Mouse (Mus musculus) monocyte, adult 5-6 weeks (primary cell): Measurements from ENCODE around the gene Nphp1. TPM values are rescaled to one million over a fixed set of nuclear protein-coding genes. Genes with fewer than 3 reads are reported as not detected.

ENCODE experiments used
- ATAC-seq: fragments of 153-309, 156-312 bp; replicated peaks from 2 replicates; pipeline ENCODE4 v1.8.0; 2017; ENCODE audit warnings: mild to moderate bottlenecking; ENCODE audit not compliant: low TSS enrichment, insufficient number of reproducible peaks, severe bottlenecking, poor library complexity, low FRiP score
- total RNA-seq: library from RNA; stranded (forward); fragments of 200-1000, 200-491, 200-594 nt; gene quantifications from 3 replicates; pipeline ENCODE4 v1.2.3, GENCODE M21; 2017

The Nphp1 gene
- total RNA-seq, 1 experiment from 2014 or later: not detected

- no peak for ATAC-seq
Observed at GRCm38 (mm10) chr2:127754113-127754512, 34.6 kb downstream of the Nphp1 start.

- no peak for ATAC-seq
Observed at GRCm38 (mm10) chr2:127751849-127752610, 36.7 kb downstream of the Nphp1 start.

GRCm38 (mm10) chr2:127749376-127749775 lies 39.3 kb downstream of the Nphp1 start:
- no peak for ATAC-seq

- no peak for ATAC-seq
Observed at GRCm38 (mm10) chr2:127748316-127748715, 40.4 kb downstream of the Nphp1 start.

DNA sequence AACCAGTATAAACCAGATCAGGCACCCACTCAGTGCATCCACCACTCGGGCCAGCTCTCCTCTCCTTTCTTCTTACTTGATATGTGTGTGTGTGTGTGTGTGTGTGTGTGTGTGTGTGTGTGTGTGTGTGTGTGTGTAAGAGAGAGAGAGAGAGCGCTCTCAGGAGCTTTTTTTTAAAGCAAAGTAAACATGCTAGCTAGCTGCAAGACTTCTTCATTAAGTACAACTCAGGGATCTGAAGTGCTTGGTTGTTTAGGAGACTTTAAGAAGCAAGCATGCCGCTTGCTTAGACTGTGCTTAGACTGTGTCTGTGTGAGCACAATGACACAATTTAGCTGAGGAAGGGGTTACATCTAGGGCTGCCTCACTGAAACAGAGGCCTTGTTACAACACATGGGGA lies 46.1 kb downstream of the Nphp1 start:
- ATAC-seq: no peak

DNA sequence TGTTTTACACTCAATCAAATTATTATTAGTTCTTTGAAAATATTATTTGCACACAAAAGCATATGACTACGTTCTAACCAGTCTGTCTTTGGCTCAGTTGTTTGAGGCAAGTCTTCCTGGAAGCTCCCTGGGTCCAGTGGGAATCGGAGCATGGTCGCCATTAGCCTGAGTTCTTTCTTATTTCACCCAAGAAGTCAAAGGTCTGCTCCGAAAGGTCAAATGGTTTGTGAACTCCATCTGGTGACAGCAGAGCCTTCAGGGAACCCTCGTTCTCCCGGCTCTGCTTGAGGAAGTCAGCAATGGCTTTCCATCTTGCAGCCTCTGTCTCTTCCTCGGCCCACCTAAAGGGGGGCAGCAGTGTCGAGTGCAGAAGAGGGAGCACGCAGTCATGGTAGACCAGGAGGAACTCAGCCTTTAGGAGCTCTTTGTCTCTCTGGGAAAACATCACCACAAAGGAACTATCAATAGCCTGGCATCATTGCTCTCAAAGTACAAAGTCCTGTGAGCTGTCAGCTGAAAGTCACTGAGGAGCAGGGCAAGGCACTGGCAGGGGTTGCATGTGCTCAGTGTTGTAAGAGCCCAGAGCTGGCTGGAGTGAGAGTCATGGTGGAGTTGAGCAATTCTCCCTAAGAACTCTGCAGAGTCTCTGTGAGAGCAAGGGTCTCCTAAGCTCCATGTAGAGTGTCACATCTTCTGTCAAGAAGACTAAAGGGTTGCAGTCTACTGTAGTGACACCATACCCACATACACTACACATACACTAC lies 47.8 kb downstream of the Nphp1 start:
- no peak for ATAC-seq

DNA sequence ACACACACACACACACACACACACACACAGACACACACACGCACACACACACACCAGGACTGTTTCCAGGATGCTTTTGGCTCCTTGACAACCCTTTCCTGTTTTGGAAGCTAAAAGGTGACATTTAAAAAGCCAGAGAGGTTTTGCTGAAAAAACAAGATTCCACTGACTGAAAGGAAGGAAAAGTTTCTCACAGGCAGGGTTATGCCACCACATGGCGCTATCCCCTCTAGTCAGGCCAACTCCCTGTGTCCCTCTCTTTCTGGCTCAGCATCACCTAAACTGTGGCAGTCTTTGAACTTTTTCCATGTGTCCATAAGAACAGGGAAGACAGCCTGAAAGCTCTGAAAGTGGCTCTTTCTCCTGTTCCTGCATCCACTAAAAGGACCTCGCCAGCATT lies 50.8 kb downstream of the Nphp1 start:
- no peak for ATAC-seq

GRCm38 (mm10) chr2:127736631-127737209 lies 52.0 kb downstream of the Nphp1 start:
- no peak for ATAC-seq

DNA sequence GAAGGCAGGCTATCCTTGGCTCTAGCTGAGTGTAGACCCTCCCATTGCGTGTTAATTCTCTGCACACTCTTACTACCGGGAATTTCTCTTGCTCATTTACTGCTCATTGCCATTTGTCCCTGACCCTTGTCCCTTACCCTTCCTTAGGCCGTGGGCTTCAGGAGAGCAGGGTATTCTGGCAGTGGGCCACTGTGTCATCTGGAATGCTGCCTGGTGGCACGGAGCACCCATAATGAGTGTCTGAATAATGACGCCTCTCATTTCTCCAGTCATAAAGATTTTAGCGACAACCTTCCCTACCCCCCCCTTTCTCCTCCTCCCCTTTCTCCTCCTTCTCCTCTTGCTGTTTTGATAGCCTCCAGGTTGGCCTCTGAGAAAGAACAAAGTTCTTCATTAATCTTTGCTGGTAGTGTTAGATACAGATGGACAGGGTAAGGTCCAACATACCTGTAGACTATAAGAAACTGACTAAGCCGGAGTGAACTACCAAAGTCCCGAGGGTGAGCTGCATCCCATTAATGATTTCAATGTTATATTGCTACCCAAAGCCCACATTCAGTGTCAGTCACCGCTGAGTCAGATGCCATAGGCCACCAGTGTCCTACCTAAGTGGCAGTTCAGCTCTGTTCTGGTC lies 53.1 kb downstream of the Nphp1 start:
- no peak for ATAC-seq

- no peak for ATAC-seq
Observed at GRCm38 (mm10) chr2:127734889-127735288, 53.8 kb downstream of the Nphp1 start.

DNA sequence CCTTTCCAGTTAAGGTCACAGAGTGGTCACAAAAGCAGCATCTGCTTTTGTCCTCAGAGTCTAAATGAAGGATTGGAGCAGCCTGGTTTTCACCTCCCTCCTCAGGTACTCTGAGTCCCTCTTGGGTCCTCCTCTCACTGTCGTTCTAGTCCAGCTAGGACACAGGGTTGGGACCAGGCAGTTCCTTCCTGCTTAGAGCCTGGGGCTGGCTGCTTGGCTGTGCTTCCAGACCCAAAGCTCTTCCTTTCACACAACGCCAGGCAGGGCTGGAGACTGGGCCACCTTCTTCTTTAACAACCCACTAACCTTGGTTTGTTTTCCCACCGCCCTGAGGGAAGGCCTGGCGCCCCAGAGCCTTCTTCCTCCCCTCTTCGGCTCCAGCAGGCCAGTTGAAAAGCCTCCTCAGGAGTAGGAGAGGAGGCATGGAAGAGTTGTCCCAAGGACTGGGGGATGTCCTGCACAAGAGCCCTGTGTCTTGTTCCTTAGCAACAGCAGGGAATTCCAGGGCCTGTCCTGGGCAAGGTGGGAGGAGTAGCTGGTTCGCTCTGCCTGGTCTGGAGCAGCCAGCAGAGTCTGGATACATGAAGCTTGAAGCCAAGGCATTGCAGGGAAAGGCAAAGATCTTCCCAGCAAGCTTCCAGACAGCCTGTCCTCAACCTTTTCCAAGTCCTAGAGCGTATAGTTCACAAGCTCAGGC lies 58.2 kb downstream of the Nphp1 start:
- ATAC-seq: no peak

DNA sequence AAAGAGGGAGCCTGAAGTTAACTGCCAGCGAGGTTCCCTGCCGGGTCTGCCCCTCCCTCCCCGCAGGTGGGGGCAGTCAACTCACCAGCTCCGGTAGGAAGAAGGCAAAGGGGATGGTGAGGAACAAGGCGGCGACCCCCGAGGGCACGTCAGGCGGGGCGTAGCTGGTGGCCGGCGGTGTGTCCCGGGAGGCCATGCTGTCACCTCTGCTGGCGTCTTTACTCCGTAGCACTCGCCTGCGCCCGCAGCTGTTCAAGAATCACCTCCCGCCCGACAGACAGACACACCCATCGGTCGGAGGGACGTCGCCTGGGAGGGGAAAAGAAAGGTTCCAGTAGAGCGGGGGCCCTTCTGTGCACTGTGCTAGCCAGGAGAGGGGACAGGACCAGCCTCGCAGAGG lies 59.0 kb downstream of the Nphp1 start, which contains the start of gene Mall:
Gene Mall, minus strand, starts transcription at position 262 of the 400 bp plus-strand sequence.
- no peak for ATAC-seq

DNA sequence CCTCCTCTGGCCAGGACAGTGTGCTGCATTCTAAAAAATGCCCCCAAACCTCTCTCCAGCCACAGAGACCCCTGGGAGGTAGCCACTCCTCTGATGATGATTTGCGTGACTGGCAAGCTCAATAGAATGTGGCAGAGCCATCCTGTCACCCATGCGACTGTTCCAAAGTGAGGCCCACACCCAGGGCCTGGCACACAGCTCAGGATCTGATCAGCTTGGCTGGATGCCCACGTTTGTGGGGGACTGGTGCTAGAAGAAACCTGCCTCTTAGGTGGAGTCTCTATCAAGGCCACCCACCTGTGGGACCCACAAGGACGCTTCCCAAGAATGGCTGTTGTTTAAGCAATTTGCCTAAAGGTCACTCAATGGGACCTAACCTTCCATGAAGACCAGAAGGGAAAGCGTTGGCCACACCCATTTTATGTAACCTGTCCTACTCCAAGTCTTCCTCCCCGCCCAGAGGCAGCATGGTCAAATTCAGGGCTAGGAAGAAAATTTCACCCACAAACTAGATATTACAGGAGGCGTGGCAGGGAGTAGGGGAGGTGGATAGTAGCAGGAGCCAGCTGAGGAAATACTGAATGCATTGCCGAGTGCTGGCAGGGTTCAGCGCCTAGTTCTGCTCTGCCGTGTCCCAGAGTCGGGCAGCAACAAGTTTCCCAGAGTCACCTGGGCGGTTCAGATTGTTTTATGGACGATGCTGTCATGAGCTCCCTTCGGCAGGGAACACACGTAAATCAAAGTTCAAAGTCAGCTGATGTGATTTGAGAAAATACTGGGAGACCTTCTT lies 59.8 kb downstream of the Nphp1 start:
- no peak for ATAC-seq

DNA sequence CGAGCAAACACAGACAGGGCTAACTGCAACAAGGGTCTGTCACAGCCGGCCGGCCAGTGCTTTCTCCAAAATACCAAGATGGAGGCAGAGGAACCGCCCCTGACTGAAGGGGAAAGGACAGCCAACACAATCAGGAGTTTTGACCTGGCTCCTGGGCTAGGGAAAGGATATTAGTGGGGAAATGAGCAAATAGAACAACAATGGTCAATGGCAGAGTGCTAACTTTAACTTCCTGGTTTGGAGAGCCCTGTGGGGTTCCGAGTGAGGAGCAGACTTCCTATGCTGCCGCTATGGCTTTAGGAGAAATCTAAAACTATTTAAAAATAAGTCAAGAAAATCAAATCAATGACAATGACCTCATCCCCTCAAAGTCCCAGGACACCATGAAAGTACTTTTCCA lies 60.6 kb downstream of the Nphp1 start:
- no peak for ATAC-seq

DNA sequence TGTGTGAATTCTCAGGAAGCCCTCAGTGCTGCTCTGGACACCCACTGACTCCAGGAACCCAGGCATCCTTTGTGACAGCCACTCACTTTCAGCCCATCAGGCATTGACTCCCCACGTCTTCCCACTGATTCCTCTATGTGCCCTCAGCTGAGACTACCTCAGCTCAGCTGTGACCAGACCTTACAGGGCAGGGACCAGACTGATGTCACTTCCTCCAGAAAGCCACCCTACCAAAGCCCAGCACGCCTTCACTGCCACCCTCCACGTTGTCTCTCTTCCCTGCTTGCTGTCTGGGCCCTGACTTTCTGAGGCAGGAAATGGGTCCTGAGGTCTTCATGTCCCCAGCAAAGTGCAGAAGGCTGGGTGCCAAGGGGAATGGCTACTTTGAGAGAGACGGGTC lies 65.5 kb downstream of the Nphp1 start:
- ATAC-seq: no peak

GRCm38 (mm10) chr2:127722176-127722892 lies 66.4 kb downstream of the Nphp1 start:
- no peak for ATAC-seq

GRCm38 (mm10) chr2:127718839-127719468 lies 69.7 kb downstream of the Nphp1 start:
- ATAC-seq: no peak
